Mouse (Mus musculus) limb, embryonic 13.5 days (tissue): ENCODE data around the gene Hes2. TPM values are rescaled to one million over a fixed set of nuclear protein-coding genes. Genes with fewer than 3 reads are reported as not detected.

Experiments
- ATAC-seq: fragments of 200-750 bp; cut with Nextera tagmentation; 2 replicates; pipeline ENCODE4 v1.8.0; 2017; ENCODE audit warnings: low read depth, moderate number of reproducible peaks, moderate TSS enrichment; ENCODE audit not compliant: low FRiP score
- H3K27ac ChIP-seq: fragments of 300-500 bp; sonication (generic); 2 replicates; pipeline ENCODE4 v1.5.1; 2015; ENCODE audit warnings: inconsistent platforms, mild to moderate bottlenecking, moderate library complexity
- H3K27me3 ChIP-seq: fragments of 300-500 bp; sonication (generic); 2 replicates; pipeline ENCODE4 v1.6.1; 2015; ENCODE audit warnings: mild to moderate bottlenecking, inconsistent platforms
- H3K36me3 ChIP-seq: fragments of 300-500 bp; sonication (generic); 2 replicates; pipeline ENCODE4 v1.6.1; 2015; ENCODE audit warnings: inconsistent platforms, mild to moderate bottlenecking, moderate library complexity
- H3K4me1 ChIP-seq: fragments of 300-500 bp; sonication (generic); 2 replicates; pipeline ENCODE4 v1.6.1; 2015; ENCODE audit warnings: inconsistent platforms
- H3K4me2 ChIP-seq: fragments of 300-500 bp; sonication (generic); replicated peaks from 2 replicates; pipeline ENCODE4 v1.6.1; 2015; ENCODE audit warnings: inconsistent platforms, mild to moderate bottlenecking, moderate library complexity
- H3K4me3 ChIP-seq: fragments of 300-500 bp; sonication (generic); 2 replicates; pipeline ENCODE4 v1.5.1; 2015; ENCODE audit warnings: moderate library complexity, mild to moderate bottlenecking, inconsistent platforms
- H3K9ac ChIP-seq: fragments of 300-500 bp; sonication (generic); 2 replicates; pipeline ENCODE4 v1.6.1; 2015; ENCODE audit warnings: mild to moderate bottlenecking, inconsistent platforms
- H3K9me3 ChIP-seq: fragments of 300-500 bp; sonication (generic); 2 replicates; pipeline ENCODE4 v1.6.1; 2016; ENCODE audit warnings: inconsistent platforms
- WGBS: fragments of 180-500 bp; shearing (Covaris S2); methylation state at CpG from one replicate; pipeline ENCODE4 v1.1.7; 2015; 5-methylcytosine and 5-hydroxymethylcytosine counted together
- polyA plus RNA-seq: library from polyadenylated mRNA; unstranded; fragments of >200 nt; fragmentation: Nextera tagmentation; extraction: Ambion mirVana; gene quantifications from 2 replicates; pipeline ENCODE4 v1.2.1, GENCODE M21; 2015

Hes2 gene
- not detected in 2 replicates for polyA plus RNA-seq

DNA sequence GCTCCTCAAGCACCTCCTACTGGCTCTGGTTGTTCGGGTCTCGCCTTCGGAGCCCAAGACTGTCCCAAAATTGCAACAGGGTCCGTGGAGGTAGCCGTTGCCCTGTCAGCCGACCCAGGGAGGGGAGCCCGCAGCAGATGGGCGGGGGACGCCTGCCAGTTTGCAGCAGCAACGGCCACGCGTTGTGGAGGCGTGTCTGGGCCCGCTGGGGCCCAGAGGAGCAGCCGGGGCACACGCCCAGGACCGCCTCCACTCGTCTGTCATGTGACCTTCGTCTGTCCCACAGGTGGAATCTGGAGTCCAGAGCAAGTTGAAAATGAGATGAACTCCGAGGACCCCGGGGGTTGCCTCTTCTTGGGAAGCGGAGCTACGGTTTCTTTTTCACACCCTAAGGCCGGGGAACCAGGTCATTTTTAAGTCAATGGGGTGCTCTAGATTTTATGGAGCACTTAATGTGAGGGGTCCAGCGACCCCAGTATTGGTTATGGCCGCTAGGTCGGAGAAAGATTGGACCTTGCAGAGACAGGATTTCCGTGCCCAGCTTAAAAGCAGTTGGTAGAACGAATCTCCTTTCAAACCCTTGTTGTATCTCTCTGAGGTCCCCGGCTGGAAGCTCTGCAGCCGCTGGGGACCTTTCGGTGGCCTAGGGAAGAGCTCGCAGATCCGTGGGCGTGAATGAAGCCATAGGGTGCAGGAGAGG, at the start of gene Hes2:
Hes2 (plus strand) TSS at position 283 of the 700 bp plus-strand sequence.
- Histone ChIP-seq H3K4me3 (peak within 1 kb of the TSS; percentile 27), H3K4me2 (peak within 1 kb of the TSS; percentile 55), H3K9ac (no peak within 1 kb of the TSS), H3K27ac (no peak within 1 kb of the TSS), H3K4me1 (peaks cover 18% of the 10 kb centered on the region), H3K9me3 (no peaks in the 10 kb centered on the region), H3K36me3 (no peaks in the 10 kb centered on the region), H3K27me3 (peaks cover 92% of the 10 kb centered on the region)
- no peak for ATAC-seq
- 4% methylated on average over 35 of the region's 35 CpGs for WGBS

DNA sequence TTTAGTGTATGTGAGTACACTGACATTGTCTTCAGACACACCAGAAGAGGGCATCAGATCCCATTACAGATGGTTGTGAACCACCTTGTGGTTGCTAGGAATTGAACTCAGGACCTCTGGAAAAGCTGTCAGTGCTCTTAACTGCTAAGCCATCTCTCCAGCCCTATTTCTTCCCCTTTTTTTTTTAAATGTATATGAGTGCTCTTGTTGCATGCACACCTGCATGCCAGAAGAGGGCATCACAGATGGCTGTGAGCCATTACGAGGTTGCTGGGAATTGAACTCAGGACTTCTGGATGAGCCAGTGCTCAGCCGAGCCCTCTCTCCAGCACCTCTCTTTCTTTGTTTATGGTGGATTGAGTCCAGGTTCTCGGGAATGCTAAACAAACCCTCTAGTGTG, 49.2 kb upstream of the Hes2 start:
- peaks cover 87% of the 10 kb centered on the region for H3K36me3 ChIP-seq
- 77% methylated on average over 3 of the region's 3 CpGs for WGBS
- no peaks in the 10 kb centered on the region for H3K9me3 ChIP-seq

DNA sequence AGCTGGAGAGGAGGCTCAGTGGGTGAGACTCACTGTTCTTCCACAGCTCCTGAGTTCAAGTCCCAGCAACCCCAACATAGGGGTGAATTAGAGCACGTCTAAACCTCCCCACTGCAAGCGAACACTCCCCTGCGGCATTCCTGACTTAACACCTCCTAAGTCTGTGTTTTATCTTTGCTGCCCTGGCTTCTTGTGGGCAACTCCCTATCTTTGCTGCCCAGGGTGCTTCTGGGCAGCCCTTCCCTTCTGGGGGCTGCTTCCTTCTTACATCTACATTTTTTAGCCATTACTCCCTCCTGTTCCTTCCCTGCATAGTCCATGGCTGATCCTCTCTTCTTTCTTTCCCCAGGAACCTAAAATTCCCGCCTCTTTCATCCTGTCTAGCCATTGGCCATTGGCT, 48.0 kb upstream of the Hes2 start:
- Histone ChIP-seq H3K27me3 (peaks cover 30% of the 10 kb centered on the region), H3K4me2 (no peak overlapping the region), H3K4me1 (peaks cover 25% of the 10 kb centered on the region), H3K27ac (no peak overlapping the region), H3K4me3 (no peak overlapping the region), H3K36me3 (peaks cover 85% of the 10 kb centered on the region), H3K9ac (no peak overlapping the region), H3K9me3 (no peaks in the 10 kb centered on the region)
- no peak for ATAC-seq
- WGBS: 81% methylated on average over 4 of the region's 4 CpGs

More for the DNA sequence above, 49.2 kb upstream of the Hes2 start:
- H3K27me3 ChIP-seq: peaks cover 18% of the 10 kb centered on the region
- H3K4me2 ChIP-seq: no peak overlapping the region
- H3K4me1 ChIP-seq: peaks cover 20% of the 10 kb centered on the region
- H3K4me3 ChIP-seq: no peak overlapping the region
- H3K9ac ChIP-seq: no peak overlapping the region
- H3K27ac ChIP-seq: no peak overlapping the region
- no peak for ATAC-seq

DNA sequence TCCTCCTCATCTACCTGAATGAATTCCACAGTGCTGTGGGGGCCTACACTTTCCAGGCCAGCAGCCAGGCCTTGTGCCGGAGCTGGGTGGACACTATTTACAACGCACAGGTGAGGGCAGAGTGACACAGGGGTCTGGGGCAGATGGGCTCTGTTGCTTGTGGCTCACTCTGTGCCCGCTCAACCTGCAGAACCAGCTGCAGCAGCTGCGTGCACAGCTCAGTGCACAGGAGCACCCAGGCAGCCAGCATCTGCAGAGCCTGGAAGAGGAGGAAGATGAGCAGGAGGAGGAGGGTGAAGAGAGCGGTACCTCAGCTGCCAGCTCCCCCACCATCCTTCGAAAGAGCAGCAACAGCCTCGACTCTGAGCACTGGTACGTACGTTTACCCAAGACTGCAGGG, 46.3 kb upstream of the Hes2 start:
- Histone ChIP-seq H3K4me1 (peaks cover 30% of the 10 kb centered on the region), H3K9me3 (no peaks in the 10 kb centered on the region), H3K27ac (no peak overlapping the region), H3K27me3 (peaks cover 46% of the 10 kb centered on the region), H3K9ac (no peak overlapping the region), H3K4me2 (no peak overlapping the region), H3K36me3 (peaks cover 71% of the 10 kb centered on the region), H3K4me3 (no peak overlapping the region)
- no peak for ATAC-seq
- 83% methylated on average over 9 of the region's 9 CpGs for WGBS

DNA sequence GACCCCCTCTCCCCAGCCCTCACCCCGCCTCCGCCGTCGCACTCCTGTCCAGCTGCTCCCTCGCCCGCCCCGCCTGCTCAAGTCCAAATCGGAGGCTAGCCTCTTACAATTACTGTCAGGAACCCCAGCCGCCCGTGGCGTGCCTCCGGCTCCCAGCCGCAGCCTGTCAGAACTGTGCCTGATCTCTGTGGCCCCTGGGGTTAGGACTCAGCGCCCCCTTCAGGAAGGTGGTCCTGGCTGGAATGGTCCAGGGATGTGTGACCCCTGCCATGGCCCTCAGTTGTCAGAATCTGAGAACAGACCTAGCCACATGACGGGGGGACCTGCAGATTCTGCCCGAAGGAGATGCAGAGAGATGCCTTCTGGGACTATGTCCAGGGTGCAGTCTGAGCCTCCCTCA, 44.6 kb upstream of the Hes2 start:
- Histone ChIP-seq H3K4me2 (no peak overlapping the region), H3K9ac (no peak overlapping the region), H3K36me3 (peaks cover 58% of the 10 kb centered on the region), H3K9me3 (no peaks in the 10 kb centered on the region), H3K4me1 (peaks cover 16% of the 10 kb centered on the region), H3K27me3 (peaks cover 57% of the 10 kb centered on the region), H3K4me3 (no peak overlapping the region), H3K27ac (no peak overlapping the region)
- WGBS: 59% methylated on average over 16 of the region's 16 CpGs
- ATAC-seq: no peak

DNA sequence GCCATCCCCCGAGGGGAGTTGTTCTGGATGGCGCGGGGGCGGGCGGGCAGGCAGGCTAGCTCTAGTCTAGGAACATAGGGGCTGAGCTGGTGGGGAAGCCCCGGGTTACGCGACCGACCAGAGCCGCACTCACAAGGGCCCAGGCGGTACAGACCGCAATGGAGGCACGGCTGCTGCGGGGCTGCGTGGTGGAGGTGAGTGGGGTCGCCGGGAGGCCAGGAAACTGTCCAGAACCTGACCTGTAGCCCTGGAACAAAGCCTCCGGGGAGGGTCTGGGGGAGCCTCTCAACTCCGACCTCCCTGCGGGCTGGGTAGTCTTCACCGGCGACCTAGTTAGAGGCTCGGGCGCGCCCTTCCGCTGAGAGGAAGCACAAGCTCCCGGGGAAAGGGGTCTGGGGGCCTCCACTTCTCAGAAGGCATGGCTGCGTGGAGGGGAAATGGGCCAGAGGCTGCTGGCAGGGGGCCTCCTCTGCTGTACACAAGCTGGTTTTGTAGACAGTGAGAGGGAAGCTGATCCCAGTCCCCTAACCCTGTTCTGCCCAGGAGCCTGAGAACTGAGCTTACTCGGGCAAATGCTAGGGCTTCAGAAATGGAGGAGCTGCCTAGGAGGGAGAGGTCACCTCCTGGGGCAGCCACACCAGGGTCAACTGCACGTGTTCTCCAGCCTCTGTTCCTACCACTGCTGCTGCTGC, 42.6 kb upstream of the Hes2 start, which contains the start of gene Tnfrsf25:
Tnfrsf25 (plus strand) TSS at position 14 of the 692 bp plus-strand sequence.
- H3K4me2 ChIP-seq: peak within 1 kb of the TSS; percentile 58
- no peak; the same call in 1 of the 2 replicates for ATAC-seq
- peak within 1 kb of the TSS; percentile 20 for H3K4me3 ChIP-seq
- peak within 1 kb of the TSS; percentile 55; the same call in 1 of the 2 replicates for H3K9ac ChIP-seq
- no peak within 1 kb of the TSS for H3K27ac ChIP-seq
- peaks cover 33% of the 10 kb centered on the region for H3K4me1 ChIP-seq
- H3K27me3 ChIP-seq: peaks cover 77% of the 10 kb centered on the region
- H3K9me3 ChIP-seq: no peaks in the 10 kb centered on the region
- 2% methylated on average over 29 of the region's 30 CpGs for WGBS
- peaks cover 40% of the 10 kb centered on the region for H3K36me3 ChIP-seq

DNA sequence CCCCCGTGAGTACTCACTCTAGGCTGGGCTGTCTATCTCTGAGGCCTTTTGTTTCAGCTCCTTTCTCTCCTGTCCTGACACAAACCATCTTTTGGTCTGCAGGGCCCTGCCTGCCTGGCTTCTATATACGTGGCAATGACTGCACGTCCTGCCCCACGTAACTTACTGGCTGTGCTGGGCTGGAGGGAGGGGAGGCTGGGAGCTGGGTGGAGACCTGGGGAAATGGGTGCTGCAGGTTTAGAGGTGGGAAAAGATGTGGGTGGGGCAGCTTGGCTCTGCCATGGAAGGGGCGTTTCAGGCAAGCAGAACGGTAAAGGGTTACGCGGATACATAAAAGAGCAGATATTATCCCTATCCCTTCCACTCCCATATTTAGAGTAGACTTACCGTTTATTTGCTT, 41.1 kb upstream of the Hes2 start:
- no peak overlapping the region for H3K4me2 ChIP-seq
- no peak overlapping the region for H3K9ac ChIP-seq
- ATAC-seq: no peak
- peaks cover 27% of the 10 kb centered on the region for H3K36me3 ChIP-seq
- H3K4me3 ChIP-seq: no peak overlapping the region
- no peak overlapping the region for H3K27ac ChIP-seq
- H3K27me3 ChIP-seq: peaks cover 92% of the 10 kb centered on the region
- 67% methylated on average over 9 of the region's 9 CpGs for WGBS
- H3K9me3 ChIP-seq: no peaks in the 10 kb centered on the region
- peaks cover 35% of the 10 kb centered on the region for H3K4me1 ChIP-seq

DNA sequence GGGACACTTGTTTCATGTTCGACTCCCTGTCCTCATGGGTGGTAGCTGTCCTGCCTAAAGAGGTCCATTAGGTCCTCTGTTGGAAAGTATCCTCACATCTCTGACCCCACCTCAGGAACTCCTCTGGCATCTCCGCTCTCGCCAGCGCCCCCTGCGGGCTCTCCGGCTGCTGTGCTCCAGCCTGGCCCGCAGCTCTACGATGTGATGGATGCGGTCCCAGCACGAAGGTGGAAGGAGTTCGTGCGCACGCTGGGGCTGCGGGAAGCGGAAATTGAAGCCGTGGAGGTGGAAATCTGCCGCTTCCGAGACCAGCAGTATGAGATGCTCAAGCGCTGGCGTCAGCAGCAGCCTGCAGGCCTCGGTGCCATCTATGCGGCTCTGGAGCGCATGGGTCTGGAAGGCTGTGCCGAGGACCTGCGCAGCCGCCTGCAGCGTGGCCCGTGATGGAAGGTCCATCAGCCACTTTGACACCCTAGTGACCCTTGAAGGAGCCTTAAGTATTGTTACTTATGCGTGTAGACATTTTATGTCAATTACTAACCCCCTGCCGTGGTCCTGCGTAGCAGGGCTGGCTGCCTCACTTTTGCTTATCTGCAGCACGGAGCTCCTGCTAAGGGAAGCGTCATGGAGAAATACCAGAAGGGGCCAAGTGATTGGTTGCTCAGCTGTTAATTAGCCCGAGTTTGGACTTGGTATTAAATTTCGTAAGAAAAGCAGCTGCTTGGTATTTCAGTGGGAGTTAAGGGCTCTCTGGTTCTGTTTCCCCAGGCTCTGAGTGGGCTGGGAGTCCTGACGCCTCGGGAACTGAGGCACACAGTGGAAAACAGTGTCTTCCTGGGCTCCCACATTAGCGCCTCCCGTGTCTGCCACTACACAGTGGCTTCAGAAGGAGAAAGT, 39.0 kb upstream of the Hes2 start:
- Histone ChIP-seq H3K27me3 (peaks cover 100% of the 10 kb centered on the region), H3K9me3 (no peaks in the 10 kb centered on the region), H3K4me1 (peaks cover 35% of the 10 kb centered on the region), H3K9ac (0 out of 2 replicates have a peak overlapping the region, but pooled peaks have one; percentile 8), H3K4me2 (peak overlapping the region; percentile 54), H3K27ac (no peak overlapping the region), H3K4me3 (peak overlapping the region; percentile 27), H3K36me3 (peaks cover 6% of the 10 kb centered on the region)
- ATAC-seq: no peak
- 3% methylated on average over 39 of the region's 39 CpGs for WGBS

DNA sequence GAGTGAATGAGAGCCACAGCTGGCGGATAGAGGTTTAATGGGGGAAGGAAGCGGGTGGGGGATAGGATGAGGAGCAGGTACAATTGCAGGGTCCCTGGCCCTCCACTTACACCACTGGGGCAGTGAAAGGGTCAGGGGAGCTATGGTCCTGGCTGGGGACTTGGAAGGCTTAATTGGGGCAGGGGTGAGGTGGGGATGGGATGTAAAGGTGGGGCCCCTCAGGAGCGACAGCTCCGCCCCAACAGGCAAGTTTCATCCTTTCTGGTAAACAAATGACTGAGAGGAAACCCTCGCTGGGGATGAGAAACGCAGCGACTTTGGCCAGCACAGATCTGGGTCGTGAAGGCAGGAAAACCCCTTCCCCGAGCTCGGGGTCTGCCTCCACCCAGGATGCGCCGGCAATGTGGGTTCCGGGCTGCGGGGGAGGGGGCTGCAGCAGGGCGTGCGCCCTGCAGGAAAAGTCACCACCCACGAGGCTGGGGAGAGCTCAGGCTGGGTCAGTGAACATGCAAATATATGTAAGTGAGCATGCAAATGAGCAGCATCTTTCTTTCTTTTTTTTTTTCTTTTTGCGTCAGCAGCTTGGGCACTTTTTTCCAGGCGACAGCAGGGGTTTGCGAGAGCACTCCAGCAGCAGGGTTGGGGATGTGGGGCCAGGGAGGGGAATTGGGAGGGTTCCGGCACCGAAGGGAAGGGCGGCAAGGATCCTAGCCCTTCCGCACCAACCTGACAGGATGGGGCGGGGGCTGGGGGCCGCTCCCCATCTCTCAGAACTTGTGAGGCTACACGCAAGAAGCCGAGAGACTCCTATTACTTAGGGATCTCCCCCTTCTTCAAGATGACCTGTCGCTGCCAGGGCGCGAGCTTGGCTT, 38.1 kb upstream of the Hes2 start:
- Histone ChIP-seq H3K36me3 (no peaks in the 10 kb centered on the region), H3K9me3 (no peaks in the 10 kb centered on the region), H3K4me2 (peak overlapping the region; percentile 54), H3K4me3 (peak overlapping the region; percentile 27), H3K27ac (no peak overlapping the region), H3K9ac (no peak overlapping the region), H3K4me1 (peaks cover 38% of the 10 kb centered on the region), H3K27me3 (peaks cover 100% of the 10 kb centered on the region)
- WGBS: under 1% methylated on average over 31 of the region's 31 CpGs
- ATAC-seq: no peak

DNA sequence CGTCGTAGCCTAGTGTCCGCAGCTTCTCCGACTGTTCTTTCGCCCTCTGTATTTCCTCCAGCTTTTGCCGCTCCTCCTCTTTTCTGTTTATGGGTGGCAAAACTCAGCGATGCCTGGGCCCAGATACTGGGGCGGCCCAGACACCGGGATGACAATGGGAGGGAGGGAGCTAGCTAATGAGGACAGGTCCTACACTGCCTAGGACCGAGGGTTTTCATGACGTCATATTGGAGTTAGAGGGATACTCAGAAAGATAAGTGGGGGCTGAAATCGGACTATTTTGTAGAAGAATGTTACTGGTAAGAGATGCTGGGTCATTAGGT, 37.5 kb upstream of the Hes2 start:
- peak overlapping the region; percentile 27 for H3K4me3 ChIP-seq
- H3K36me3 ChIP-seq: no peaks in the 10 kb centered on the region
- no peaks in the 10 kb centered on the region for H3K9me3 ChIP-seq
- H3K27ac ChIP-seq: no peak overlapping the region
- 2% methylated on average over 12 of the region's 12 CpGs for WGBS
- H3K4me1 ChIP-seq: peaks cover 38% of the 10 kb centered on the region
- no peak for ATAC-seq
- H3K27me3 ChIP-seq: peaks cover 100% of the 10 kb centered on the region
- H3K4me2 ChIP-seq: peak overlapping the region; percentile 54
- no peak overlapping the region for H3K9ac ChIP-seq

DNA sequence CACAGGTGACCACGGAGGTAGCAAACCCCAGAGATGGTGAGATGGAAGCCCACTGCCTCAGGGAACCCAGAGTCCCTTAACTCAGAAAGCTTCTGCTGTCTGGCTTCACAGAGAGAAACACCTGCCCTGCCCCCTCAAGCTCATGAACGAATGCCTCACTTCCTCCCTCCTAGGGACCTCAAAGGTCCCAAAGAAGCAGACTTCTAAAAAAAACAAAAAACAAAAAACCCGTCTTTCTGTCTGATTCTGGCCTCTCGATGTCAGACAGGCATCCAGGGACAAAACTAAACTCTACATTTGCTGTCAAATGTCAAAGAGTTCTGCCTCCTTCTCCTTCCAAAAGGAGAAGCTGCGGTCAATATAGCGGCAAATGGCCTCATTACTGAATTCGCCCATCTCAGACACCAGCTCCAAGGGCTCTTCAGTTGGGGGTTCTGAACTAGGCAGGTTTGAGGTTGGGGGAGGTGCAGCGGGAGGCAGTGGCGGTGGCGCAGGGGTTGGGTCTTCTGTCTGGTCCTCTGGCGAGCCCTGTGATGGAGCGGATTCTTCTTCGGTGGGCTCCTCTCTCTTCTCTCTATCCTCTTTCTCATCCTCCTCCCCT, 34.2 kb upstream of the Hes2 start:
- 12% methylated on average over 13 of the region's 13 CpGs for WGBS

More for the DNA sequence above, 34.2 kb upstream of the Hes2 start:
- Histone ChIP-seq H3K9me3 (no peaks in the 10 kb centered on the region), H3K27me3 (peaks cover 100% of the 10 kb centered on the region), H3K9ac (no peak overlapping the region), H3K27ac (no peak overlapping the region), H3K4me2 (no peak overlapping the region), H3K36me3 (no peaks in the 10 kb centered on the region), H3K4me3 (no peak overlapping the region), H3K4me1 (peaks cover 37% of the 10 kb centered on the region)
- no peak for ATAC-seq
